Mouse (Mus musculus): ENCODE results near the gene Ets2. TPM values are rescaled to one million over a fixed set of nuclear protein-coding genes. Genes with fewer than 3 reads are reported as not detected.

The Ets2 gene
- polyA plus RNA-seq, 1 experiment from 2014 or later, result 117 TPM

- WGBS, result 97% methylated on average over 6 of the region's 6 CpGs
- no peaks in the 10 kb centered on the region for H3K27me3 ChIP-seq
- H3K9ac ChIP-seq, result no peak overlapping the region
- H3K4me1 ChIP-seq, result no peaks in the 10 kb centered on the region
- H3K4me3 ChIP-seq, result no peak overlapping the region
- peaks cover 89% of the 10 kb centered on the region for H3K36me3 ChIP-seq
- H3K9me3 ChIP-seq, result peaks cover 12% of the 10 kb centered on the region
- H3K27ac ChIP-seq, result no peak overlapping the region
- ATAC-seq (ENCODE audit: low FRiP score, low read depth), result no peak
- H3K4me2 ChIP-seq (replicated peaks), result no peak overlapping the region
These were observed 15.8 kb downstream of the Ets2 start for GRCm38 (mm10) chr16:95717631-95718030.

GRCm38 (mm10) chr16:95718119-95718518, 16.2 kb downstream of the Ets2 start:
- no peaks in the 10 kb centered on the region for H3K4me1 ChIP-seq
- H3K4me2 ChIP-seq (replicated peaks), result no peak overlapping the region
- H3K9me3 ChIP-seq, result peaks cover 12% of the 10 kb centered on the region
- H3K9ac ChIP-seq, result no peak overlapping the region
- no peak for ATAC-seq (ENCODE audit: low FRiP score, low read depth)
- WGBS, result 96% methylated on average over 4 of the region's 4 CpGs
- H3K27ac ChIP-seq, result no peak overlapping the region; the same call in 1 of the 2 replicates
- H3K27me3 ChIP-seq, result no peaks in the 10 kb centered on the region
- H3K36me3 ChIP-seq, result peaks cover 85% of the 10 kb centered on the region
- H3K4me3 ChIP-seq, result no peak overlapping the region

GRCm38 (mm10) chr16:95720532-95720931, 18.7 kb downstream of the Ets2 start:
- no peak overlapping the region for H3K4me3 ChIP-seq
- no peak for ATAC-seq (ENCODE audit: low FRiP score, low read depth)
- H3K27me3 ChIP-seq, result no peaks in the 10 kb centered on the region
- H3K27ac ChIP-seq, result no peak overlapping the region
- H3K4me1 ChIP-seq, result no peaks in the 10 kb centered on the region
- peaks cover 65% of the 10 kb centered on the region for H3K36me3 ChIP-seq
- peaks cover 12% of the 10 kb centered on the region for H3K9me3 ChIP-seq
- H3K4me2 ChIP-seq (replicated peaks), result no peak overlapping the region
- no peak overlapping the region for H3K9ac ChIP-seq
- 93% methylated on average over 8 of the region's 8 CpGs for WGBS

- H3K36me3 ChIP-seq, result peaks cover 27% of the 10 kb centered on the region
- no peak overlapping the region for H3K4me3 ChIP-seq
- H3K4me2 ChIP-seq (replicated peaks), result no peak overlapping the region
- H3K27me3 ChIP-seq, result no peaks in the 10 kb centered on the region
- peaks cover 6% of the 10 kb centered on the region for H3K4me1 ChIP-seq
- H3K9ac ChIP-seq, result no peak overlapping the region
- peaks cover 12% of the 10 kb centered on the region for H3K9me3 ChIP-seq
- no peak for ATAC-seq (ENCODE audit: low FRiP score, low read depth)
- WGBS, result 84% methylated on average over 2 of the region's 2 CpGs
- H3K27ac ChIP-seq, result no peak overlapping the region
These were observed 22.4 kb downstream of the Ets2 start for GRCm38 (mm10) chr16:95724251-95724650.

GRCm38 (mm10) chr16:95724776-95725175, 22.9 kb downstream of the Ets2 start:
- peaks cover 12% of the 10 kb centered on the region for H3K9me3 ChIP-seq
- peaks cover 22% of the 10 kb centered on the region for H3K36me3 ChIP-seq
- H3K4me1 ChIP-seq, result peaks cover 11% of the 10 kb centered on the region
- no peaks in the 10 kb centered on the region for H3K27me3 ChIP-seq
- ATAC-seq (ENCODE audit: low FRiP score, low read depth), result no peak
- no peak overlapping the region for H3K4me3 ChIP-seq
- H3K4me2 ChIP-seq (replicated peaks), result no peak overlapping the region
- WGBS, result 83% methylated on average over 5 of the region's 5 CpGs
- H3K27ac ChIP-seq, result no peak overlapping the region
- H3K9ac ChIP-seq, result no peak overlapping the region

- Histone ChIP-seq H3K9ac (no peak overlapping the region), H3K36me3 (peaks cover 2% of the 10 kb centered on the region), H3K4me2 (replicated peaks) (no peak overlapping the region), H3K4me3 (no peak overlapping the region), H3K27ac (no peak overlapping the region), H3K4me1 (peaks cover 15% of the 10 kb centered on the region), H3K9me3 (no peaks in the 10 kb centered on the region), H3K27me3 (no peaks in the 10 kb centered on the region)
- no peak for ATAC-seq (ENCODE audit: low FRiP score, low read depth)
- WGBS, result 95% methylated on average over 4 of the region's 4 CpGs
These were observed 24.9 kb downstream of the Ets2 start for GRCm38 (mm10) chr16:95726802-95727201.

GRCm38 (mm10) chr16:95728453-95729435, 26.9 kb downstream of the Ets2 start:
- Histone ChIP-seq H3K4me2 (replicated peaks) (no peak overlapping the region), H3K9ac (no peak overlapping the region), H3K27me3 (no peaks in the 10 kb centered on the region), H3K9me3 (no peaks in the 10 kb centered on the region), H3K4me1 (peaks cover 15% of the 10 kb centered on the region), H3K27ac (no peak overlapping the region), H3K36me3 (no peaks in the 10 kb centered on the region), H3K4me3 (no peak overlapping the region)
- peak; percentile 44; the same call in 1 of the 2 replicates for ATAC-seq (ENCODE audit: low FRiP score, low read depth)
- WGBS, result 73% methylated on average over 10 of the region's 10 CpGs

GRCm38 (mm10) chr16:95729775-95730174, 27.9 kb downstream of the Ets2 start:
- 54% methylated on average over 6 of the region's 6 CpGs for WGBS
- H3K27me3 ChIP-seq, result no peaks in the 10 kb centered on the region
- H3K4me1 ChIP-seq, result peaks cover 15% of the 10 kb centered on the region
- H3K27ac ChIP-seq, result no peak overlapping the region
- no peaks in the 10 kb centered on the region for H3K9me3 ChIP-seq
- H3K4me3 ChIP-seq, result no peak overlapping the region
- no peak overlapping the region for H3K9ac ChIP-seq
- no peaks in the 10 kb centered on the region for H3K36me3 ChIP-seq
- no peak overlapping the region for H3K4me2 ChIP-seq (replicated peaks)
- ATAC-seq (ENCODE audit: low FRiP score, low read depth), result no peak

- Histone ChIP-seq H3K27me3 (no peaks in the 10 kb centered on the region), H3K9ac (no peak overlapping the region), H3K27ac (no peak overlapping the region), H3K9me3 (no peaks in the 10 kb centered on the region), H3K36me3 (no peaks in the 10 kb centered on the region), H3K4me2 (replicated peaks) (no peak overlapping the region), H3K4me1 (peaks cover 9% of the 10 kb centered on the region), H3K4me3 (no peak overlapping the region)
- WGBS, result 80% methylated on average over 2 of the region's 2 CpGs
- no peak for ATAC-seq (ENCODE audit: low FRiP score, low read depth)
These were observed 32.9 kb downstream of the Ets2 start for GRCm38 (mm10) chr16:95734785-95735184.

- Histone ChIP-seq H3K9ac (no peak overlapping the region), H3K9me3 (no peaks in the 10 kb centered on the region), H3K27ac (no peak overlapping the region), H3K36me3 (no peaks in the 10 kb centered on the region), H3K4me1 (peaks cover 5% of the 10 kb centered on the region; the same call in 1 of the 2 replicates), H3K4me2 (replicated peaks) (no peak overlapping the region), H3K4me3 (no peak overlapping the region), H3K27me3 (no peaks in the 10 kb centered on the region)
- no peak for ATAC-seq (ENCODE audit: low FRiP score, low read depth)
These were observed 34.2 kb downstream of the Ets2 start for GRCm38 (mm10) chr16:95736059-95736458.

GRCm38 (mm10) chr16:95736470-95736869, 34.6 kb downstream of the Ets2 start:
- 85% methylated on average over 6 of the region's 6 CpGs for WGBS
- H3K9ac ChIP-seq, result no peak overlapping the region
- H3K4me1 ChIP-seq, result peaks cover 7% of the 10 kb centered on the region
- H3K36me3 ChIP-seq, result no peaks in the 10 kb centered on the region
- no peak overlapping the region for H3K27ac ChIP-seq
- no peak overlapping the region for H3K4me3 ChIP-seq
- no peaks in the 10 kb centered on the region for H3K27me3 ChIP-seq
- no peak overlapping the region for H3K4me2 ChIP-seq (replicated peaks)
- no peaks in the 10 kb centered on the region for H3K9me3 ChIP-seq
- ATAC-seq (ENCODE audit: low FRiP score, low read depth), result no peak

GRCm38 (mm10) chr16:95739522-95739921, 37.6 kb downstream of the Ets2 start:
- ATAC-seq (ENCODE audit: low FRiP score, low read depth), result no peak
- WGBS, result 52% methylated on average over 6 of the region's 6 CpGs
- Histone ChIP-seq H3K4me1 (peaks cover 20% of the 10 kb centered on the region), H3K36me3 (no peaks in the 10 kb centered on the region), H3K9ac (no peak overlapping the region), H3K27ac (no peak overlapping the region), H3K4me2 (replicated peaks) (no peak overlapping the region), H3K27me3 (no peaks in the 10 kb centered on the region), H3K9me3 (no peaks in the 10 kb centered on the region), H3K4me3 (no peak overlapping the region)

Data from limb, embryonic 13.5 days (tissue).